Mouse (Mus musculus) lung, postnatal 0 days (tissue): ENCODE data around the gene Acot2. TPM values are rescaled to one million over a fixed set of nuclear protein-coding genes. Genes with fewer than 3 reads are reported as not detected.
"Not testable (repeated sequence)": the region's sequence is repeated elsewhere in the genome, so short reads cannot be mapped to it uniquely, and the experiment has no call there.

Experiments used
- ATAC-seq: fragments of 200-750 bp; cut with Nextera tagmentation; 2 replicates; pipeline ENCODE4 v1.8.0; 2017; ENCODE audit warnings: moderate library complexity
- DNase-seq: peaks from one replicate; pipeline ENCODE4 v3.0.0-alpha.2; 2016; ENCODE audit warnings: low spot score
- H3K27ac ChIP-seq: fragments of 300-500 bp; sonication (generic); 2 replicates; pipeline ENCODE4 v1.5.1; 2014; ENCODE audit warnings: antibody characterized with exemption, mild to moderate bottlenecking, low read length, mixed read lengths
- H3K27me3 ChIP-seq: fragments of 300-500 bp; sonication (generic); replicated peaks from 2 replicates; pipeline ENCODE4 v1.6.1; 2014; ENCODE audit warnings: low read length, mixed read lengths; ENCODE audit not compliant: insufficient read depth
- H3K36me3 ChIP-seq: fragments of 300-500 bp; sonication (generic); 2 replicates; pipeline ENCODE4 v1.6.1; 2014; ENCODE audit warnings: low read length, mixed read lengths; ENCODE audit not compliant: insufficient read depth
- H3K4me1 ChIP-seq: fragments of 300-500 bp; sonication (generic); 2 replicates; pipeline ENCODE4 v1.6.1; 2014; ENCODE audit warnings: antibody characterized with exemption, low read depth, low read length, mixed read lengths; ENCODE audit not compliant: insufficient read depth
- H3K4me2 ChIP-seq: fragments of 300-500 bp; sonication (generic); replicated peaks from 2 replicates; pipeline ENCODE4 v1.6.1; 2014; ENCODE audit warnings: low read depth, mild to moderate bottlenecking, low read length, moderate library complexity, mixed read lengths
- H3K4me3 ChIP-seq: fragments of 300-500 bp; sonication (generic); 2 replicates; pipeline ENCODE4 v1.5.1; 2014; ENCODE audit warnings: low read depth, low read length
- H3K9ac ChIP-seq: fragments of 300-500 bp; sonication (generic); replicated peaks from 2 replicates; pipeline ENCODE4 v1.6.1; 2014; ENCODE audit warnings: low read depth, mild to moderate bottlenecking
- H3K9me3 ChIP-seq: fragments of 300-500 bp; sonication (generic); 2 replicates; pipeline ENCODE4 v1.6.1; 2016; ENCODE audit warnings: low read length, mixed read lengths
- CTCF ChIP-seq: IDR thresholded peaks from 2 replicates; pipeline ENCODE4 v1.5.1; 2016; ENCODE audit warnings: antibody characterized with exemption, mild to moderate bottlenecking
- EP300 ChIP-seq: IDR thresholded peaks from 2 replicates; pipeline ENCODE4 v1.6.1; 2016; ENCODE audit warnings: antibody characterized with exemption, mild to moderate bottlenecking, control low read depth
- WGBS: fragments of 180-500 bp; shearing (Covaris S2); extraction: QIAGEN DNeasy Blood & Tissue Kit; methylation state at CpG from one replicate; pipeline ENCODE4 v1.1.7; 2014; 5-methylcytosine and 5-hydroxymethylcytosine counted together
- polyA plus RNA-seq: library from polyadenylated mRNA; unstranded; fragments of >200 nt; fragmentation: Nextera tagmentation; extraction: Ambion mirVana; gene quantifications from 2 replicates; pipeline ENCODE4 v1.2.1, GENCODE M21; 2015

The Acot2 gene
- polyA plus RNA-seq, 1 experiment from 2014 or later = 79.7 TPM

GRCm38 (mm10) chr12:84003866-84004265 lies 16.2 kb downstream of the Acot2 start:
- H3K4me1 ChIP-seq = no peaks in the 10 kb centered on the region; the same call in 1 of the 2 replicates
- no peak for ATAC-seq
- no peaks in the 10 kb centered on the region for H3K36me3 ChIP-seq
- no peak overlapping the region for H3K27ac ChIP-seq
- TF ChIP-seq CTCF (no peak), EP300 (no peak)
- no peak for DNase-seq
- H3K4me3 ChIP-seq = no peak overlapping the region
- no peak overlapping the region for H3K4me2 ChIP-seq
- no peaks in the 10 kb centered on the region for H3K27me3 ChIP-seq
- H3K9ac ChIP-seq = no peak overlapping the region
- H3K9me3 ChIP-seq = no peaks in the 10 kb centered on the region
- 84% methylated on average over 1 of the region's 1 CpGs for WGBS

DNA sequence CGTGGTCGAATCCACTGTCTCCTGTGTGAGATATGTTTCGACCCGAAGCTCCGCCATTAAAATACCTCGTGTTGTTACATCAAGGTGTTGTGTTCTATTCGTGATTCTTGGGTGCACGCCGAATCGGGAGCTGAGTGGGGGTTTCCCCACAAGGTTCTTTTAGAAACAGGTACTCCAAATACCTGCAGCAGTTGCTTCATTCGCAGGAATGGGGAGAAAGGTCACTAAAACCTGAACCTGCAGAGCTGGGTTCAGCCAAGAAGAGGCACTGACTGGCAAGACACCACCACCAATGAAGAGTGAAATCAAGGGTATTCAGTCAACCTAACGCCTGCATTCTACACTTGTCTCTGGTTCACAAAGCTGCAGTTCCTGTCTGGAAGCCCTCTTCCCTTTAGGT lies 20.6 kb downstream of the Acot2 start:
- H3K27me3 ChIP-seq = no peaks in the 10 kb centered on the region
- no peaks in the 10 kb centered on the region for H3K9me3 ChIP-seq
- peak overlapping the region; percentile 55 for H3K4me2 ChIP-seq
- H3K36me3 ChIP-seq = no peaks in the 10 kb centered on the region
- peak; percentile 67 for DNase-seq
- WGBS = 63% methylated on average over 11 of the region's 12 CpGs
- H3K4me3 ChIP-seq = no peak overlapping the region
- peaks cover 5% of the 10 kb centered on the region; the same call in 1 of the 2 replicates for H3K4me1 ChIP-seq
- H3K27ac ChIP-seq = peak overlapping the region; percentile 80
- TF ChIP-seq CTCF (no peak), EP300 (peak; percentile 78)
- ATAC-seq = no peak
- no peak overlapping the region for H3K9ac ChIP-seq

DNA sequence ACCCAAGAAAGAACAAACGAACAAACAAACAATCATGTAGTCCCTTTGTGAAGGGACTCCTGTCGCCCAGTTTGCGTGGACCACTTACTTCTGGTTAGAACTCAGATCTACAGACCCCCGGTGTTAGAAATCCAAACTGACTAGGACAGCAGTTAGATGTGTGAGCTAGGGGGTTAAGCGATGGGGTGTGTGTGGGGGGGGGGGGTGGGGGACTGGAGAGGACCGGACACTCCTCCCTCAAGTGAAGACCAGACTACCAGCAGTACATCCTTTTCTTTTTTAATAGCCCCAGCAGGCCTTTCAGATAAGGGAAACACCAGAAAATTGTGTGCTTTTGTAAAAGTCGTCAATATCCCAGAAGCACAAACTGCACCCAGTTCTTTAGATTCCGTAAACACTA lies 21.1 kb downstream of the Acot2 start:
- DNase-seq (no peak), ATAC-seq (no peak)
- WGBS = 37% methylated on average over 8 of the region's 8 CpGs
- peak overlapping the region; percentile 80 for H3K27ac ChIP-seq
- TF ChIP-seq CTCF (no peak), EP300 (no peak)
- peaks cover 5% of the 10 kb centered on the region; the same call in 1 of the 2 replicates for H3K4me1 ChIP-seq
- H3K36me3 ChIP-seq = no peaks in the 10 kb centered on the region
- H3K9me3 ChIP-seq = no peaks in the 10 kb centered on the region
- peak overlapping the region; percentile 32; the same call in 1 of the 2 replicates for H3K9ac ChIP-seq
- H3K4me2 ChIP-seq = peak overlapping the region; percentile 55
- no peaks in the 10 kb centered on the region for H3K27me3 ChIP-seq
- peak overlapping the region; percentile 41; the same call in 1 of the 2 replicates for H3K4me3 ChIP-seq

GRCm38 (mm10) chr12:84009171-84009965 lies 21.7 kb downstream of the Acot2 start, which contains the start of gene Acot1:
Gene Acot1, plus strand, starts transcription at chr12:84009490.
- WGBS = 3% methylated on average over 42 of the region's 70 CpGs
- peak within 1 kb of the TSS; percentile 55 for H3K4me2 ChIP-seq
- H3K27ac ChIP-seq = peak within 1 kb of the TSS; percentile 80
- not testable (repeated sequence) for H3K9me3 ChIP-seq, H3K4me1 ChIP-seq, H3K36me3 ChIP-seq, H3K27me3 ChIP-seq
- TF ChIP-seq EP300 = peak; percentile 90
- DNase-seq (peak; percentile 97), ATAC-seq (peak; percentile 98)
- H3K9ac ChIP-seq = peak within 1 kb of the TSS; percentile 48
- peak within 1 kb of the TSS; percentile 41 for H3K4me3 ChIP-seq

DNA sequence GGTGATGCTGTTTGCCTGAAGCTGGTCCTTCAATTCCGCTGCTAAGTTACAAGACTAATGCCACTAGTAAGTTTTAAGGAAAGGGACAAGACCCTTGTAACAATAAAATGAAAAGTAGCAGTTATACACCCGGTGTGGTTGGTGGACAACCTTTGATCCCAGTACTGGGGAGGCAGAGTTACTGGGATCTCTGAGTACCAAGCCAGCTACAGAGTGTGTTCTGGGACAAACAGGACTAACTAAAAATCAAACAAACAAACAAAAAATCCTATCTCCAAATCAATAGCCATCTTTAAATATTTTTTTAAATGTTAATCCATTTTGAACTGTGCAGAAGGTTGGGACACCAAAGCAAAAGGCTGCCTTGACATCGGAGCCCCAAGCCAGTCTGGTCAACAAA lies 22.5 kb downstream of the Acot2 start:
- 52% methylated on average over 3 of the region's 3 CpGs for WGBS
- Histone ChIP-seq H3K4me3 (peak overlapping the region; percentile 41), H3K4me1 (peaks cover 5% of the 10 kb centered on the region; the same call in 1 of the 2 replicates), H3K9me3 (no peaks in the 10 kb centered on the region), H3K4me2 (peak overlapping the region; percentile 55), H3K27me3 (no peaks in the 10 kb centered on the region), H3K27ac (no peak overlapping the region), H3K36me3 (no peaks in the 10 kb centered on the region), H3K9ac (peak overlapping the region; percentile 48; the same call in 1 of the 2 replicates)
- no peak for ATAC-seq
- DNase-seq = no peak
- TF ChIP-seq CTCF (no peak), EP300 (no peak)

GRCm38 (mm10) chr12:84011251-84012040 lies 23.8 kb downstream of the Acot2 start:
- no peaks in the 10 kb centered on the region for H3K9me3 ChIP-seq
- peak; percentile 9; the same call in 1 of the 2 replicates for TF ChIP-seq CTCF
- TF ChIP-seq EP300 = no peak
- H3K9ac ChIP-seq = no peak overlapping the region
- H3K36me3 ChIP-seq = no peaks in the 10 kb centered on the region; the same call in 1 of the 2 replicates
- DNase-seq = peak; percentile 93
- H3K4me2 ChIP-seq = peak overlapping the region; percentile 55
- ATAC-seq = peak; percentile 60
- peak overlapping the region; percentile 72; the same call in 1 of the 2 replicates for H3K27ac ChIP-seq
- H3K4me1 ChIP-seq = peaks cover 5% of the 10 kb centered on the region; the same call in 1 of the 2 replicates
- peak overlapping the region; percentile 41 for H3K4me3 ChIP-seq
- 38% methylated on average over 12 of the region's 12 CpGs for WGBS
- H3K27me3 ChIP-seq = no peaks in the 10 kb centered on the region
